Mouse (Mus musculus): ENCODE results near the gene 2310022A10Rik.

Gene 2310022A10Rik

GRCm38 (mm10) chr7:27540935-27541334, 12.1 kb upstream of the 2310022A10Rik start:
- in situ Hi-C loops (cut with MboI, MseI): no loop called here

GRCm38 (mm10) chr7:27541431-27541830, 11.6 kb upstream of the 2310022A10Rik start:
- in situ Hi-C loops (cut with MboI, MseI): no loop called here

GRCm38 (mm10) chr7:27541922-27542321, 11.1 kb upstream of the 2310022A10Rik start:
- in situ Hi-C loops (cut with MboI, MseI): no loop called here

- in situ Hi-C loops (cut with MboI, MseI): no loop called here
Measured at GRCm38 (mm10) chr7:27542392-27543033, 10.5 kb upstream of the 2310022A10Rik start.

- in situ Hi-C loops (cut with MboI, MseI): no loop called here
Measured at GRCm38 (mm10) chr7:27543065-27543464, 10.0 kb upstream of the 2310022A10Rik start.

- in situ Hi-C loops (cut with MboI, MseI): no loop called here
Measured at GRCm38 (mm10) chr7:27543851-27544250, 9.2 kb upstream of the 2310022A10Rik start.

GRCm38 (mm10) chr7:27544675-27545370, 8.2 kb upstream of the 2310022A10Rik start:
- in situ Hi-C loops (cut with MboI, MseI): no loop called here

- in situ Hi-C loops (cut with MboI, MseI): no loop called here
Measured at GRCm38 (mm10) chr7:27549597-27549996, 3.4 kb upstream of the 2310022A10Rik start.

- in situ Hi-C loops (cut with MboI, MseI): no loop called here
Measured at GRCm38 (mm10) chr7:27552070-27552469, 963 bp upstream of the 2310022A10Rik start.

- in situ Hi-C loops (cut with MboI, MseI): no loop called here
Measured at GRCm38 (mm10) chr7:27560291-27560887, 7.4 kb downstream of the 2310022A10Rik start.

- in situ Hi-C loops (cut with MboI, MseI): no loop called here
Measured at GRCm38 (mm10) chr7:27560978-27561377, 7.9 kb downstream of the 2310022A10Rik start.

- in situ Hi-C loops (cut with MboI, MseI): no loop called here
Measured at GRCm38 (mm10) chr7:27569580-27570224, 16.7 kb downstream of the 2310022A10Rik start.

GRCm38 (mm10) chr7:27572133-27572532, 19.1 kb downstream of the 2310022A10Rik start:
- in situ Hi-C loops (cut with MboI, MseI): no loop called here

GRCm38 (mm10) chr7:27574124-27574880, 21.3 kb downstream of the 2310022A10Rik start:
- in situ Hi-C loops (cut with MboI, MseI): no loop called here

GRCm38 (mm10) chr7:27576914-27577313, 23.9 kb downstream of the 2310022A10Rik start:
- in situ Hi-C loops (cut with MboI, MseI): no loop called here

- in situ Hi-C loops (cut with MboI, MseI): no loop called here
Measured at GRCm38 (mm10) chr7:27577589-27577988, 24.6 kb downstream of the 2310022A10Rik start.

GRCm38 (mm10) chr7:27578465-27578864, 25.4 kb downstream of the 2310022A10Rik start:
- in situ Hi-C loops (cut with MboI, MseI): no loop called here

GRCm38 (mm10) chr7:27580380-27581174, 27.5 kb downstream of the 2310022A10Rik start:
- in situ Hi-C loops (cut with MboI, MseI): no loop called here

GRCm38 (mm10) chr7:27586861-27587260, 33.8 kb downstream of the 2310022A10Rik start:
- in situ Hi-C loops (cut with MboI, MseI): no loop called here

- in situ Hi-C loops (cut with MboI, MseI): no loop called here
Measured at GRCm38 (mm10) chr7:27587741-27588140, 34.7 kb downstream of the 2310022A10Rik start.

GRCm38 (mm10) chr7:27590088-27590487, 37.1 kb downstream of the 2310022A10Rik start:
- in situ Hi-C loops (cut with MboI, MseI): no loop called here
